Mouse (Mus musculus) lung, embryonic 16.5 days (tissue): Measurements from ENCODE around the gene Scgb2b27. TPM values are rescaled to one million over a fixed set of nuclear protein-coding genes. Genes with fewer than 3 reads are reported as not detected.
"Not testable (repeated sequence)": the region's sequence is repeated elsewhere in the genome, so short reads cannot be mapped to it uniquely, and the experiment has no call there.

ENCODE experiments used
- ATAC-seq: fragments of 200-750 bp; cut with Nextera tagmentation; 2 replicates; pipeline ENCODE4 v1.8.0; 2017; ENCODE audit warnings: low read depth, mild to moderate bottlenecking, moderate library complexity
- H3K27ac ChIP-seq: fragments of 300-500 bp; sonication (generic); 2 replicates; pipeline ENCODE4 v1.5.1; 2014; ENCODE audit warnings: mild to moderate bottlenecking, control low read depth, low read length
- H3K27me3 ChIP-seq: fragments of 300-500 bp; sonication (generic); 2 replicates; pipeline ENCODE4 v1.6.1; 2014; ENCODE audit warnings: low read depth, low read length, mixed read lengths; ENCODE audit not compliant: control insufficient read depth, insufficient read depth
- H3K36me3 ChIP-seq: fragments of 300-500 bp; sonication (generic); 2 replicates; pipeline ENCODE4 v1.6.1; 2014; ENCODE audit warnings: low read length; ENCODE audit not compliant: control insufficient read depth, insufficient read depth
- H3K4me1 ChIP-seq: fragments of 300-500 bp; sonication (generic); replicated peaks from 2 replicates; pipeline ENCODE4 v1.6.1; 2014; ENCODE audit warnings: low read length, mixed read lengths; ENCODE audit not compliant: control insufficient read depth, insufficient read depth
- H3K4me2 ChIP-seq: fragments of 300-500 bp; sonication (generic); 2 replicates; pipeline ENCODE4 v1.6.1; 2014; ENCODE audit warnings: low read depth, low read length, control low read depth
- H3K4me3 ChIP-seq: fragments of 300-500 bp; sonication (generic); 2 replicates; pipeline ENCODE4 v1.5.1; 2014; ENCODE audit warnings: mild to moderate bottlenecking, low read length, control low read depth
- H3K9ac ChIP-seq: fragments of 300-500 bp; sonication (generic); 2 replicates; pipeline ENCODE4 v1.6.1; 2014; ENCODE audit warnings: low read length, control low read depth
- H3K9me3 ChIP-seq: fragments of 300-500 bp; sonication (generic); 2 replicates; pipeline ENCODE4 v1.6.1; 2016; ENCODE audit warnings: low read length; ENCODE audit not compliant: control insufficient read depth
- WGBS: fragments of 180-500 bp; shearing (Covaris S2); extraction: QIAGEN DNeasy Blood & Tissue Kit; methylation state at CpG from one replicate; pipeline ENCODE4 v1.1.7; 2014; 5-methylcytosine and 5-hydroxymethylcytosine counted together
- polyA plus RNA-seq: library from polyadenylated mRNA; unstranded; fragments of >200 nt; fragmentation: Nextera tagmentation; extraction: Ambion mirVana; gene quantifications from 2 replicates; pipeline ENCODE4 v1.2.1, GENCODE M21; 2015

The Scgb2b27 gene
- polyA plus RNA-seq = not detected in 2 replicates

DNA sequence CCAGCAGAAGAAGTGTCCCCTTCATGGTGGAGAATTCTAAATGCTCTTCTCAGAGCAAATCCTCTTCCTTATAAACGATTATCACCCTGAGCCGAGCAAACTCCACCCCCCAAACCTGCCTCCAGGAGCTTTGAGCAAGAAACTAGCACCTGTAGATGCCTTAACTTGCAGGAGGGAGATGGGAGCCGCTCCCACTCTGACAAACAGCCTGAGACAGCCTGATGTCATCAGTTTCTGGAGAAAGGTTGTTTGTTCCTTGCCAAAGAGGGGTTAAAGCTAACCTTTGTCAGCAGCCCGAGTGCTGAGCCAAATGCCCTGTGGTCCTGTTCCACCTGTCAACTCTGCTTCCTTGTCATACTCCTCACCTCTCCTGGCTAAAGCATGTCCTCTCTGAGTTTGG lies at the start of gene Scgb2b27:
TSS of gene Scgb2b27 (minus strand) at position 101 of the 400 bp plus-strand sequence.
- no peak for ATAC-seq
- no peaks in the 10 kb centered on the region for H3K36me3 ChIP-seq
- peaks cover 5% of the 10 kb centered on the region for H3K9me3 ChIP-seq
- no peak within 1 kb of the TSS for H3K27ac ChIP-seq
- H3K9ac ChIP-seq = no peak within 1 kb of the TSS
- no peak within 1 kb of the TSS for H3K4me3 ChIP-seq
- no peaks in the 10 kb centered on the region for H3K4me1 ChIP-seq
- 76% methylated on average over 4 of the region's 4 CpGs for WGBS
- H3K4me2 ChIP-seq = no peak within 1 kb of the TSS
- no peaks in the 10 kb centered on the region for H3K27me3 ChIP-seq

- H3K9me3 ChIP-seq, H3K36me3 ChIP-seq, H3K4me2 ChIP-seq, H3K4me3 ChIP-seq, H3K9ac ChIP-seq, H3K27ac ChIP-seq, ATAC-seq, H3K4me1 ChIP-seq, H3K27me3 ChIP-seq: not testable (repeated sequence)
- WGBS = 91% methylated on average over 11 of the region's 11 CpGs
Measured at GRCm38 (mm10) chr7:34036076-34036815, 22.5 kb upstream of the Scgb2b27 start.

GRCm38 (mm10) chr7:34034579-34034978 lies 20.8 kb upstream of the Scgb2b27 start:
- not testable (repeated sequence) for ATAC-seq, H3K4me2 ChIP-seq, H3K27me3 ChIP-seq, H3K36me3 ChIP-seq, H3K9ac ChIP-seq, H3K9me3 ChIP-seq, H3K4me1 ChIP-seq, H3K4me3 ChIP-seq, H3K27ac ChIP-seq
- WGBS = 54% methylated on average over 2 of the region's 4 CpGs

- H3K9ac ChIP-seq = no peak overlapping the region
- no peaks in the 10 kb centered on the region for H3K27me3 ChIP-seq
- no peak overlapping the region for H3K4me2 ChIP-seq
- ATAC-seq = no peak
- no peak overlapping the region for H3K27ac ChIP-seq
- H3K9me3 ChIP-seq = peaks cover 4% of the 10 kb centered on the region
- H3K4me1 ChIP-seq = no peaks in the 10 kb centered on the region
- no peaks in the 10 kb centered on the region for H3K36me3 ChIP-seq
- WGBS = 95% methylated on average over 11 of the region's 11 CpGs
- H3K4me3 ChIP-seq = no peak overlapping the region
Measured at GRCm38 (mm10) chr7:34030026-34030425, 16.3 kb upstream of the Scgb2b27 start.

DNA sequence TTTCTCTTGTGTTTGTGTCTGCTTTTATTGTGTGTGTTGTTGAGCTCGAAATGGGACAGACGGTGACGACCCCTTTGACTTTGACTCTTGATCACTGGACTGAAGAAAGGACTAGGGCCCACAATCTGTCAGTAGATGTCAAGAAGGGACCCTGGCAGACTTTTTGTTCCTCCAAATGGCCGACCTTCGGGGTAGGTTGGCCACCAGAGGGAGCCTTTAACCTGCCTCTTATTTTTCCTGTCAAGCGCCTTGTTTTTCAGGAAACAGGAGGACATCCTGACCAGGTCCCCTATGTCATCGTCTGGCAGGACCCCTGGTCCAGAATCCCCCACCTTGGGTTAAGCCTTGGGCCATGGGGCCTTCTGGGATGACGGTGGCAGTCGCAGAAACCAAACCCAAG lies 13.5 kb upstream of the Scgb2b27 start:
- not testable (repeated sequence) for H3K4me2 ChIP-seq, H3K4me3 ChIP-seq, H3K36me3 ChIP-seq, H3K27ac ChIP-seq, H3K4me1 ChIP-seq, H3K27me3 ChIP-seq, H3K9me3 ChIP-seq, ATAC-seq, H3K9ac ChIP-seq
- 86% methylated on average over 9 of the region's 9 CpGs for WGBS

- WGBS = 82% methylated on average over 4 of the region's 4 CpGs
Measured at GRCm38 (mm10) chr7:34025641-34026040, 11.9 kb upstream of the Scgb2b27 start.

DNA sequence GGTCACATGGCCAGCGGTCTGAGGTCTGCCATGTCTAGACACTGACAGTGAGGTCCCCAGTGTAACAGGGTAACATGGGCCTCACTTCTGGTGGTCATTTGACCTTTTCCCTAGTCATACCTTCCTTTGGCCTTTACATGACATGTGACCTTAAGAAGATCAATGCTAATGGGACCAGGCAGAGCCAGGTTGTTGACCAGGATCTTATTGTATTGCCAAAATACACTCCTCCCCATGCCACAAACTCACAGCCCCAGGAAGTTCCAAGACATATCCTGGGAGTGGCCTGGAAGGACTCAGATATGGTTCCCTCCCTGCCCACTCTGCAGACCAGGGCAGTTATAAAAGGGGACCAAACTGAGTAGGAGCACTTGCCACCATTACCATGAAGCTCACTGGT lies 7.4 kb upstream of the Scgb2b27 start, which contains the start of gene Scgb1b27:
TSS of gene Scgb1b27 (plus strand) at position 301 of the 400 bp plus-strand sequence.
- H3K36me3 ChIP-seq, H3K4me2 ChIP-seq, H3K27me3 ChIP-seq, H3K4me3 ChIP-seq, H3K9me3 ChIP-seq, ATAC-seq, H3K27ac ChIP-seq, H3K4me1 ChIP-seq, H3K9ac ChIP-seq: not testable (repeated sequence)
- 71% methylated on average over 1 of the region's 1 CpGs for WGBS

More at GRCm38 (mm10) chr7:34025641-34026040, 11.9 kb upstream of the Scgb2b27 start:
- Histone ChIP-seq H3K4me3 (no peak overlapping the region), H3K27me3 (no peaks in the 10 kb centered on the region), H3K36me3 (no peaks in the 10 kb centered on the region), H3K9ac (no peak overlapping the region), H3K27ac (no peak overlapping the region), H3K9me3 (peaks cover 6% of the 10 kb centered on the region), H3K4me1 (no peaks in the 10 kb centered on the region), H3K4me2 (no peak overlapping the region)
- no peak for ATAC-seq

- H3K4me1 ChIP-seq, H3K9ac ChIP-seq, H3K4me2 ChIP-seq, H3K27ac ChIP-seq, H3K4me3 ChIP-seq, H3K9me3 ChIP-seq, H3K36me3 ChIP-seq, H3K27me3 ChIP-seq, ATAC-seq: not testable (repeated sequence)
- WGBS = 23% methylated on average over 8 of the region's 9 CpGs
Measured at GRCm38 (mm10) chr7:33982281-33982680, 31.5 kb downstream of the Scgb2b27 start.
